Mouse (Mus musculus) embryonic fibroblast, embryonic 13.5 days (primary cell): ENCODE results near the gene Tdo2. TPM values are rescaled to one million over a fixed set of nuclear protein-coding genes. Genes with fewer than 3 reads are reported as not detected.

Source experiments
- H3K27ac ChIP-seq: 2 replicates; pipeline ENCODE4 v1.5.1; 2012; ENCODE audit warnings: low read length, control low read depth, inconsistent platforms; ENCODE audit not compliant: insufficient read depth
- H3K4me1 ChIP-seq: 2 replicates; pipeline ENCODE4 v1.6.1; 2011; ENCODE audit warnings: low read length; ENCODE audit not compliant: control insufficient read depth, insufficient read depth
- H3K4me3 ChIP-seq: 2 replicates; pipeline ENCODE4 v1.5.1; 2011; ENCODE audit warnings: mild to moderate bottlenecking, control low read depth, low read length; ENCODE audit not compliant: insufficient read depth
- CTCF ChIP-seq: IDR thresholded peaks from 2 replicates; pipeline ENCODE4 v1.5.1; 2011; ENCODE audit warnings: mild to moderate bottlenecking, control low read depth, low read length, moderate library complexity, borderline replicate concordance; ENCODE audit not compliant: insufficient read depth
- POLR2A ChIP-seq: IDR thresholded peaks from 2 replicates; pipeline ENCODE4 v1.6.1; 2011; ENCODE audit warnings: low read depth, mild to moderate bottlenecking, control low read depth, low read length, moderate library complexity
- polyA plus RNA-seq: library from polyadenylated mRNA; stranded (reverse); fragments of >200 nt; gene quantifications from 2 replicates; pipeline ENCODE4 v1.2.4, GENCODE M21; 2011; ENCODE audit warnings: low read depth; ENCODE audit not compliant: missing spikeins, insufficient read length

Gene Tdo2
- polyA plus RNA-seq, 1 experiment = not detected

DNA sequence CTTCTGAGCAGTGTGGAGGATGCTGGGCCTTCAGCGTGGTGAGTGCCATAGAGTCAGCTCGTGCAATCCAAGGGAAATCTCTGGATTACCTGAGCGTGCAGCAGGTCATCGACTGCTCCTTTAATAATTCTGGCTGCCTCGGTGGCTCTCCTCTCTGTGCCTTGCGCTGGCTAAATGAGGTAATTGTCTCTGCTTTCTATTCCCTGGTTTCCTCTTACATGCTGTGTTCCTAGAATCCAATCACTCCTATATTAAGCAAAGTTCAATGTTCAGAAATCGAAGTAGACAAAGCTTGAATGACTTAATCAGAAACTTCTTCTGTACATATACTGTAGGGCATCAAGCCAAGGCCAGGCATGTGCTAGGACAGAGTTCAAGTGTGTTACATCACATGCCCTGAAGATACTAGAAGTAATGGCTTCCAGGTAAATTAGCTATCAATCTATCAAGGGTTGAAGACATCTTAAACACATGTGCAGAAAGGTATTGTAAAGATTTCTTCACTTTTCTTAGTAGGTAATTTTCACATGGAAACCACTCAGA lies 31.1 kb downstream of the Tdo2 start:
- no peak for TF ChIP-seq CTCF
- no peak for TF ChIP-seq POLR2A
- Histone ChIP-seq H3K27ac (no peak overlapping the region), H3K4me1 (no peaks in the 10 kb centered on the region), H3K4me3 (no peak overlapping the region)

- H3K4me3 ChIP-seq = no peak overlapping the region
- no peaks in the 10 kb centered on the region for H3K4me1 ChIP-seq
- TF ChIP-seq CTCF = no peak
- TF ChIP-seq POLR2A = no peak
- H3K27ac ChIP-seq = no peak overlapping the region
Observed at GRCm38 (mm10) chr3:81943097-81943496, 32.9 kb downstream of the Tdo2 start.

DNA sequence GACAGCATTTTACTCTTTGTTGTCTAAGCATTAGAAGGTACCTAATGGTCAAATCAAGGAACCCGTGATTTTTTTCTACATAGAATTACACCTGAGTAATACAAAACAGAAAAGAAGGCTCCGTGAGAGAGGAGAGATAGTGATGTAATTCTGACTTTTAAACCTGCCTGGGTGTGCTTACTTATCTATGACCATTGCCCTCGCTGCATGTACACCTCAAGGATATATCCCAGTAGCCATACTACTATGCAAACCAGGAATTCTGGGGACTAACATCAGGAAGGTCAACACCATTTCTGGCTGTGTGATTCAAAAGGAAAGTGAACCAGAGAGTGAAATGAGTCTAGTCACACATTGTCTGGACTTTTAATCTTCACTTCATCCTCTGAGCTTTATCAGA lies 33.7 kb downstream of the Tdo2 start:
- no peak overlapping the region for H3K27ac ChIP-seq
- TF ChIP-seq POLR2A (no peak), CTCF (no peak)
- no peaks in the 10 kb centered on the region for H3K4me1 ChIP-seq
- H3K4me3 ChIP-seq = no peak overlapping the region

- TF ChIP-seq POLR2A = no peak
- TF ChIP-seq CTCF = no peak
- no peak overlapping the region for H3K27ac ChIP-seq
- no peak overlapping the region for H3K4me3 ChIP-seq
- no peaks in the 10 kb centered on the region for H3K4me1 ChIP-seq
Observed at GRCm38 (mm10) chr3:81938924-81939323, 37.1 kb downstream of the Tdo2 start.

DNA sequence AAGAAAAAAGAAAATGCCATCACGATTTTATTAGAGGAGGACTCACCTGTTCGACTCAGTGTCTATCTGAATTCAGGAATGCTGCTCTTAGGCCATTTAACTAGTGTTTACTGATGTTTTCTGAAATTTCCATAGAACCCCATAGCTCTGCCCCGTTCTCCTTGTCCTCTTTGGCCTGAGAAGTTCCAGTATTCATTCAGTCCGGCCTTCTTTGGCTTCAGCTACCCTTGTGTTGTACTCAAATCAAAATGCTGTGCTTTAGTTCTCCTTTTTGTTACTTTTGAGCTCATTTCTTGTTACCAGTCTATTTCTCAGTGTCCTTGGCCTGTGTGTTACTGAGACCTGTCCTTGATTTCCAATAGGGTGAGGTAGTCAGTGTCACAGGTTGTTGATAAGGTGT lies 42.7 kb downstream of the Tdo2 start:
- Histone ChIP-seq H3K27ac (no peak overlapping the region), H3K4me3 (no peak overlapping the region), H3K4me1 (no peaks in the 10 kb centered on the region)
- TF ChIP-seq CTCF (no peak), POLR2A (no peak)

DNA sequence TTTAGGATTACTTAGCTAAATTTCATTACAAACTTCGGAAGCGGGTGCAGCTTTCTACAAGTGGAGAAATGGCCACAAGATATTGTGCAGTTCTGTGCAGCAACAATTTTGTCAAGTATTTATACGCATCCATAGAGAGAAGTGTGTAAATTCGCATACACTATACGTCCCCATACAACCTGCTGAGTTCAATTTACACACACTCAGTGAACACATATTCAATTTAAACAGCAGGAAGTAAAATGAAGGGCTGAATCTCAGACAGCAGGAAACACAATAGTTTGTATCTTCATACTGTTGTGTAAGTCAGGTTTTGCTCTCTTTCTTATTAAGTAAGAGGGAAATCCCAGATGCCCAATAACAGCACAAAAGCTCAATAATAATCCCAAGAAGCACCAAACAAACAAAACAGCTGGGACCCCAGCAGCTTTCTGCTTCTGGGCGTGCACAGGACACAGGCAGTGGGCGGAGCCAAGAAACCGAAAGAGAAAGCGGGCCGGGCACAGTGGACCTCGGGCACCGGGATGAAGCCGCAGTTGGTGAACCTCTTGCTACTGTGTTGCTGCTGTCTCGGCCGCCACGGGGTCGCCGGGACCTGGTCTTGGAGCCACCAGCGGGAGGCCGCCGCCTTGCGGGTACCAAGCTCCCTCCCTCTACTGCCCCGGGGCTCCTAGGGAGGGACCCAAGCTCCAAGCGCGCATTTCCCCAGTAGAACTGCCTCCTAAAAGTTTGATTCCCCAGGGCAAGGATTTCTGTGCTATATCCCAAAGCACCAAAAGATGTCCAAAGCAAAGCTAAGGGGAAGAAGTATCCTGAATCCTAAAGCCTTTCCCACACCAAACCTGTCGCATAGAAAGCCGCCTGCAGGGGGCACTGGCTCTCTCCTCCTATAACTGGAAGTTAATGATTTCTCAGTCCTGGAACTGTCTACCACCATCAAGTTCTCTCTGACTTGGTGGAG lies 43.6 kb downstream of the Tdo2 start, which contains the start of gene Ctso:
Gene Ctso, plus strand, starts transcription at position 461 of the 961 bp plus-strand sequence.
- peak within 1 kb of the TSS; percentile 69 for H3K27ac ChIP-seq
- H3K4me3 ChIP-seq = peak within 1 kb of the TSS; percentile 79
- TF ChIP-seq POLR2A = peak; percentile 39; the same call in 1 of the 2 replicates
- 0 out of 2 replicates have a peak, but pooled peaks have one; percentile 2 for TF ChIP-seq CTCF
- no peaks in the 10 kb centered on the region for H3K4me1 ChIP-seq

DNA sequence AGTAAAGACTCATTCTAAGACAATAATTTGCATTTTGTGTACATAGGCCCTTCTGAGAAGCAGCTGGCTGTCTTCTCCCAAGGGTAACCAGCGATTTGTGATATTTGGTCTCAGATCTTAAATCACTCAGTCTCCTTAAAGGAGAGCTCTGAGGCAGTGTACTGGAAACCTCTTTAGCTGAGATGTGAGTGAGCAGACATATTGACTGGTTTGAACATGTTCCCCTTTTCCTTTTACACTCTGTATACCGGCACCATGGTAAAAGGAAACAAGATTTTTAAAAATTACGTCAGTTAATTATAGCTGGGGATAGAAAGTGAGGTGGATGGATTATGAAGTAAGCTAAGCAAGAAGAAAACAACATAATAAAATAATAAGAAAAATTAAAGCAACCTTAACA lies 44.3 kb downstream of the Tdo2 start:
- Histone ChIP-seq H3K4me3 (no peak overlapping the region), H3K27ac (no peak overlapping the region), H3K4me1 (no peaks in the 10 kb centered on the region)
- TF ChIP-seq POLR2A (no peak), CTCF (no peak)

- Histone ChIP-seq H3K27ac (no peak overlapping the region), H3K4me3 (no peak overlapping the region), H3K4me1 (no peaks in the 10 kb centered on the region)
- TF ChIP-seq CTCF (no peak), POLR2A (no peak)
Observed at GRCm38 (mm10) chr3:81929073-81929472, 46.9 kb downstream of the Tdo2 start.

DNA sequence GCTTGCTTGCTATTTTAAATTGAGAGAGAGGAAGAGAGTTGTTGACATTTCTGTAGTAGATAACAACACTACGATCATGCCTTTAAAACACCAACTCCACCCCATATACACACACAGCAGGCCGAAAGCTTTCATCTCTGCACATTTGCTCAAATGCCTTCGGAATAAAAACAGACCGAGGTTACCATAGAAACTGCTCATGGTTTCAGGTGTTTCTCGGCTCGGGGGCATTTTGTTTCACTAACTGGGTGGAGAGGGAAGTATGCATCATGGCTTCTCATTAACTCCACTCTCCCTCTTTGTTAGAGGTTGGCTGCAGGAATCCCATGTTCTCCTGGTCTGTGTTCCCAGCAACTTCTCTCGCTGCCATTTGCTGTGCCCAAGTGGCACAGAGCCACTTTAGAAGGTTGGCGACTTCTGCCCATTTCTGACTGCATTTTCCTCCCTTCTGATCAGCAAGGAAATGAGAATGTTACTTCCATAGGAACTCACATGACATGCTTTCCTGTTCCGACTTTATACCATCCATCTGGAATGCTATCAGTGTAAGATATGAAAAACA lies 49.2 kb downstream of the Tdo2 start:
- Histone ChIP-seq H3K27ac (no peak overlapping the region), H3K4me1 (peaks cover 4% of the 10 kb centered on the region; the same call in 1 of the 2 replicates), H3K4me3 (no peak overlapping the region)
- TF ChIP-seq CTCF = no peak
- TF ChIP-seq POLR2A = no peak
